Mouse (Mus musculus) hindbrain, embryonic 13.5 days (tissue): ENCODE data around the gene Kmt5c. TPM values are rescaled to one million over a fixed set of nuclear protein-coding genes. Genes with fewer than 3 reads are reported as not detected.

ENCODE experiments used
- ATAC-seq: fragments of 200-750 bp; cut with Nextera tagmentation; 2 replicates; pipeline ENCODE4 v1.8.0; 2017; ENCODE audit warnings: moderate TSS enrichment; ENCODE audit not compliant: low FRiP score
- H3K27ac ChIP-seq: fragments of 300-500 bp; sonication (generic); 2 replicates; pipeline ENCODE4 v1.5.1; 2015; ENCODE audit warnings: inconsistent platforms, mild to moderate bottlenecking, moderate library complexity
- H3K27me3 ChIP-seq: fragments of 300-500 bp; sonication (generic); 2 replicates; pipeline ENCODE4 v1.6.1; 2015; ENCODE audit warnings: mild to moderate bottlenecking, inconsistent platforms
- H3K36me3 ChIP-seq: fragments of 300-500 bp; sonication (generic); 2 replicates; pipeline ENCODE4 v1.6.1; 2015; ENCODE audit warnings: mild to moderate bottlenecking, inconsistent platforms
- H3K4me1 ChIP-seq: fragments of 300-500 bp; sonication (generic); replicated peaks from 2 replicates; pipeline ENCODE4 v1.6.1; 2015; ENCODE audit warnings: inconsistent platforms
- H3K4me2 ChIP-seq: fragments of 300-500 bp; sonication (generic); 2 replicates; pipeline ENCODE4 v1.6.1; 2015; ENCODE audit warnings: inconsistent platforms, mild to moderate bottlenecking, moderate library complexity
- H3K4me3 ChIP-seq: fragments of 300-500 bp; sonication (generic); 2 replicates; pipeline ENCODE4 v1.5.1; 2015; ENCODE audit warnings: mild to moderate bottlenecking, inconsistent platforms
- H3K9ac ChIP-seq: fragments of 300-500 bp; sonication (generic); 2 replicates; pipeline ENCODE4 v1.6.1; 2015; ENCODE audit warnings: mild to moderate bottlenecking, inconsistent platforms
- H3K9me3 ChIP-seq: fragments of 300-500 bp; sonication (generic); 2 replicates; pipeline ENCODE4 v1.6.1; 2016; ENCODE audit warnings: inconsistent platforms
- WGBS: fragments of 180-500 bp; shearing (Covaris S2); methylation state at CpG from one replicate; pipeline ENCODE4 v1.1.7; 2015; 5-methylcytosine and 5-hydroxymethylcytosine counted together
- polyA plus RNA-seq: library from polyadenylated mRNA; unstranded; fragments of >200 nt; fragmentation: Nextera tagmentation; extraction: Ambion mirVana; gene quantifications from 2 replicates; pipeline ENCODE4 v1.2.1, GENCODE M21; 2015

Kmt5c gene
- polyA plus RNA-seq, 1 experiment from 2014 or later = 79.4 TPM

DNA sequence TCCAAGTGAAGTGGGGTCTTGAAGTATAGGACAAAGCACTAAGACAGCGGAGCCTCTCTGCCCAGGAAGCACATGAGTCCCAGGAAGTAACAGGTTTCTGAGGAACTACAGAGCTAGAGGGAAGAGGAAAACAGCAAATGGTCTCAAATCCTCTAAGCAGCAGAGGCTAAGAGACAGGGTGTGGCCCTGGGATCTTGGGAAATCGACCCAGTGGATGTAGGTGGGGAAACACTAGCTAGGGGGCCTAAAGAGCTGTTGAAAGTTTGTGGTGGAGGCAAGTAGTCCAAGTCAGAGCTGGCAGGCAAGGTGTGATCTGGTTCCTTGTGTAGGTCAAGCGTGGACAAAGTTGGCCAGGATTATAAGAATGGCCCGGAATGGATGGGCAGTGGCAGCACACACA is 8.4 kb downstream of the Kmt5c start:
- no peak overlapping the region for H3K4me3 ChIP-seq
- H3K27ac ChIP-seq = no peak overlapping the region
- ATAC-seq = no peak
- H3K36me3 ChIP-seq = peaks cover 43% of the 10 kb centered on the region
- no peak overlapping the region for H3K9ac ChIP-seq
- 82% methylated on average over 4 of the region's 4 CpGs for WGBS
- peaks cover 45% of the 10 kb centered on the region for H3K4me1 ChIP-seq
- 0 out of 2 replicates have a peak, but pooled peaks cover 12% of the 10 kb centered on the region for H3K27me3 ChIP-seq
- no peak overlapping the region for H3K4me2 ChIP-seq
- H3K9me3 ChIP-seq = no peaks in the 10 kb centered on the region

GRCm38 (mm10) chr7:4749169-4749568 is 9.3 kb downstream of the Kmt5c start:
- 91% methylated on average over 2 of the region's 2 CpGs for WGBS
- no peak for ATAC-seq
- no peak overlapping the region for H3K27ac ChIP-seq
- no peak overlapping the region for H3K9ac ChIP-seq
- H3K4me3 ChIP-seq = no peak overlapping the region
- H3K36me3 ChIP-seq = peaks cover 36% of the 10 kb centered on the region
- H3K9me3 ChIP-seq = no peaks in the 10 kb centered on the region
- peaks cover 41% of the 10 kb centered on the region for H3K4me1 ChIP-seq
- 0 out of 2 replicates have a peak, but pooled peaks cover 17% of the 10 kb centered on the region for H3K27me3 ChIP-seq
- H3K4me2 ChIP-seq = no peak overlapping the region

DNA sequence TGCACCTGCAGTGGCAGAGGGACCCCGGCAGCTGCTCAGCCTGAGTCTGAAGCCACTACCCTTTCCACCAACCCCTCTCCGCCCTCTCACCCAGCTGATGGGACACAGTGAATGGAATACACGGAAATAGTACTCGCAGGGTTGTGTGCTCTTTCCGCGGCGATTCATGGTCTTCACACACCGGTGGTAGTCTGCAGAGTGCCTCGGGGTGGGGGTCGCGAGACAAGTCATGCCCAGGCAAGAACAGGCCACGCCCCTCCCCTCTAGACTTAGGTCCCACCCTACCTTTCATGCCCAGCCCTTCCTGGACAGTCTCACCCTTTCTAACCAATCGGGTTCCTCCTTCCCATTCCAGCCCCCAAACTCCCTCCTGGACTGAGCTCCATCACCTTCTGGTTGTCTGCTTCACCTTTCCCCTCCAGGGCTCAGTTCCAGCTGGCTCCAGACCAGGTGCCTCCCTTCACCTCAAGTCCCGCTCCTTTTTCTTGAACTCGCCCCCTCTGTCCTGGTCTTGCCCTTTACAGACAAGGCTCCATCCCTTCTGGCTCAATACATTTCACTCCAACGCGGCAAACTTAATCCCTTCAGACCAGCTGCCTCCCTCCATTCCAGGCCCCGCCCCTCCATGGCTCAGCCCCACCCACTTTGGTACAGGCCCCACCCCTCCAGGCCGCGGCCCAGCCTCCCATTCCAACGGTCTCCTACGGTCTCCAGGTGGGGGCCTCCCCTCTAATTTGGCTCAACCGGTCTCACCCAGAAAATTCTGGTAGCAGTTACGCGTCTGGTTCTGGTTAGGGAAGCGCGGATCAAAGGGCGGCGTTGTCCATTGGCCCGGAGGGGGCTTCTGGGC is 12.3 kb downstream of the Kmt5c start:
- no peak overlapping the region for H3K27ac ChIP-seq
- peak overlapping the region; percentile 51 for H3K4me2 ChIP-seq
- peak; percentile 78 for ATAC-seq
- H3K9me3 ChIP-seq = no peaks in the 10 kb centered on the region
- H3K9ac ChIP-seq = peak overlapping the region; percentile 43; the same call in 1 of the 2 replicates
- 3% methylated on average over 30 of the region's 30 CpGs for WGBS
- H3K27me3 ChIP-seq = 0 out of 2 replicates have a peak, but pooled peaks cover 17% of the 10 kb centered on the region
- peak overlapping the region; percentile 33 for H3K4me3 ChIP-seq
- H3K4me1 ChIP-seq = peaks cover 22% of the 10 kb centered on the region
- peaks cover 8% of the 10 kb centered on the region for H3K36me3 ChIP-seq

DNA sequence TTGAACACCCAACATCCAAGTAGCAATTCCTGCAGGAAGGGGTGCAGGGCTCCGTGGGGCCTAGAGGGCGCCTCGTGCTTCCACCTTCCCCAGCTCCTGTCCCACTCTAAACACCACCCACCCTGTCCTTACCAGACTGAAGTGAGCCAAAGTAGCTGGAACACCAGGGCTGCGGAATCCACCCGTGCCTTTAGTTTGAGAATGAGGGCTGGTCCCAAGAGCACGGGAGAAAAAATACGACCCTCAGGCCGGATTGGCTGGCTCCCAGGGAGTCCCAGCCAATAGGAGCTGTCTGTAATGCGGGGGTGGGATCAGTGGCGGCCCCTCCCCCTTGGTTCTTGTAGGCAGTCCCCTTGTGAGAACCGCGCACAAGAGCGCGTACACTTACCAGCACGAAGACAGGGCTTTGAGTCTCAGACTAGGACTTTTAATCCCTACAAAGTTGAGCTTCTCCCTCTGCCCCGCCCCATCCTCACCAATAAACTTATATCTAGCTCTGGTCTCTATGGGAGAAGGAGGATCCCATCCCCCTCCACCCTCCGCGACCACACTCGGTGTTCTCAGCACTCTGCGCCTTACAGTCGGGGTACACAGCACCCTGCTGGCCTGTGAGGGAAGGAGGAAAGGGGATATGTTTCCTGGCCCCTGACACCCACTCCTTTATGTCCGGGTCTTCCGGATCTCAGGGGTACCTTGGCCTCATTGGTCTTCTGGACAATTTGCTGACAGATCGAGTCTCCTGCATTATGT is 13.1 kb downstream of the Kmt5c start, which contains the start of gene Cox6b2:
TSS of gene Cox6b2 (minus strand) at position 274 of the 750 bp plus-strand sequence.
- peak within 1 kb of the TSS; percentile 33 for H3K4me3 ChIP-seq
- peak within 1 kb of the TSS; percentile 51 for H3K4me2 ChIP-seq
- no peaks in the 10 kb centered on the region for H3K9me3 ChIP-seq
- peaks cover 22% of the 10 kb centered on the region for H3K4me1 ChIP-seq
- H3K36me3 ChIP-seq = 0 out of 2 replicates have a peak, but pooled peaks cover 4% of the 10 kb centered on the region
- peak; percentile 93 for ATAC-seq
- H3K9ac ChIP-seq = peak within 1 kb of the TSS; percentile 43; the same call in 1 of the 2 replicates
- WGBS = 4% methylated on average over 24 of the region's 24 CpGs
- 0 out of 2 replicates have a peak, but pooled peaks cover 17% of the 10 kb centered on the region for H3K27me3 ChIP-seq
- no peak within 1 kb of the TSS for H3K27ac ChIP-seq

- H3K27ac ChIP-seq = no peak overlapping the region
- no peak overlapping the region for H3K9ac ChIP-seq
- H3K27me3 ChIP-seq = no peaks in the 10 kb centered on the region
- no peaks in the 10 kb centered on the region for H3K9me3 ChIP-seq
- H3K36me3 ChIP-seq = no peaks in the 10 kb centered on the region
- ATAC-seq = no peak
- H3K4me2 ChIP-seq = no peak overlapping the region
- H3K4me3 ChIP-seq = no peak overlapping the region
- 50% methylated on average over 1 of the region's 1 CpGs for WGBS
- H3K4me1 ChIP-seq = no peaks in the 10 kb centered on the region
These were observed 19.8 kb downstream of the Kmt5c start for GRCm38 (mm10) chr7:4759670-4760069.

- Histone ChIP-seq H3K4me1 (peaks cover 5% of the 10 kb centered on the region), H3K27ac (no peak overlapping the region), H3K36me3 (no peaks in the 10 kb centered on the region), H3K4me2 (no peak overlapping the region), H3K27me3 (no peaks in the 10 kb centered on the region), H3K9me3 (no peaks in the 10 kb centered on the region), H3K9ac (no peak overlapping the region), H3K4me3 (no peak overlapping the region)
- WGBS = 27% methylated on average over 4 of the region's 4 CpGs
- no peak for ATAC-seq
These were observed 25.2 kb downstream of the Kmt5c start for GRCm38 (mm10) chr7:4764946-4765710.

DNA sequence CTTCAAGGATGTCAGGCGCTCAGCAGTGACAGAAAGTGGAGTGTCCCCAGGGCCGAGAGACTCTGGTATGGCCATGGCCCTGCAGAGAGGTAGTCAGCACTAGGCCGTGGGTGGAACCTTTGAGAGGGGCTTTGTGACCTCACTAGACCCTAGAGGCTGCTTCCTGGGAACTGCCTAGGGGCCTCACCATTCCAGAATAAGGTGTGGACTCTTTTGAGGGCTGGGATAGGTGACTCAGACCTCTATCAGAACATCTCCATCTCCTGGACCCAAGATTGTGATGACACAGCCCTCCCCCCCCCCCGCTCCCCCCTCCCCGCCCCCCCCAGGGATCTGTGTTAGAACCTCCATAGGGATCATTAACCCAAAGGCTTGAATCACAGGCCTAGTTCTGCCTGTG is 31.3 kb downstream of the Kmt5c start, which contains the start of gene Fam71e2:
TSS of gene Fam71e2 (minus strand) at position 101 of the 400 bp plus-strand sequence.
- ATAC-seq = no peak
- WGBS = 88% methylated on average over 3 of the region's 5 CpGs
- H3K4me1 ChIP-seq = no peaks in the 10 kb centered on the region
- no peaks in the 10 kb centered on the region for H3K36me3 ChIP-seq
- H3K27me3 ChIP-seq = peaks cover 26% of the 10 kb centered on the region
- H3K4me2 ChIP-seq = no peak within 1 kb of the TSS
- no peak within 1 kb of the TSS for H3K4me3 ChIP-seq
- no peak within 1 kb of the TSS for H3K27ac ChIP-seq
- H3K9me3 ChIP-seq = no peaks in the 10 kb centered on the region
- H3K9ac ChIP-seq = no peak within 1 kb of the TSS

- H3K4me3 ChIP-seq = no peak overlapping the region
- no peak overlapping the region for H3K4me2 ChIP-seq
- no peak overlapping the region for H3K27ac ChIP-seq
- peaks cover 12% of the 10 kb centered on the region for H3K4me1 ChIP-seq
- H3K27me3 ChIP-seq = peaks cover 75% of the 10 kb centered on the region
- no peaks in the 10 kb centered on the region for H3K36me3 ChIP-seq
- 55% methylated on average over 10 of the region's 10 CpGs for WGBS
- no peaks in the 10 kb centered on the region for H3K9me3 ChIP-seq
- H3K9ac ChIP-seq = no peak overlapping the region
- ATAC-seq = no peak
These were observed 36.2 kb downstream of the Kmt5c start for GRCm38 (mm10) chr7:4776131-4776530.

- peak overlapping the region; percentile 52 for H3K4me2 ChIP-seq
- no peak overlapping the region for H3K27ac ChIP-seq
- H3K36me3 ChIP-seq = no peaks in the 10 kb centered on the region
- WGBS = under 1% methylated on average over 31 of the region's 56 CpGs
- ATAC-seq = peak; percentile 75
- H3K9ac ChIP-seq = peak overlapping the region; percentile 65
- peak overlapping the region; percentile 37 for H3K4me3 ChIP-seq
- peaks cover 85% of the 10 kb centered on the region for H3K27me3 ChIP-seq
- H3K9me3 ChIP-seq = no peaks in the 10 kb centered on the region
- H3K4me1 ChIP-seq = peaks cover 12% of the 10 kb centered on the region
These were observed 37.2 kb downstream of the Kmt5c start for GRCm38 (mm10) chr7:4776861-4777830.

DNA sequence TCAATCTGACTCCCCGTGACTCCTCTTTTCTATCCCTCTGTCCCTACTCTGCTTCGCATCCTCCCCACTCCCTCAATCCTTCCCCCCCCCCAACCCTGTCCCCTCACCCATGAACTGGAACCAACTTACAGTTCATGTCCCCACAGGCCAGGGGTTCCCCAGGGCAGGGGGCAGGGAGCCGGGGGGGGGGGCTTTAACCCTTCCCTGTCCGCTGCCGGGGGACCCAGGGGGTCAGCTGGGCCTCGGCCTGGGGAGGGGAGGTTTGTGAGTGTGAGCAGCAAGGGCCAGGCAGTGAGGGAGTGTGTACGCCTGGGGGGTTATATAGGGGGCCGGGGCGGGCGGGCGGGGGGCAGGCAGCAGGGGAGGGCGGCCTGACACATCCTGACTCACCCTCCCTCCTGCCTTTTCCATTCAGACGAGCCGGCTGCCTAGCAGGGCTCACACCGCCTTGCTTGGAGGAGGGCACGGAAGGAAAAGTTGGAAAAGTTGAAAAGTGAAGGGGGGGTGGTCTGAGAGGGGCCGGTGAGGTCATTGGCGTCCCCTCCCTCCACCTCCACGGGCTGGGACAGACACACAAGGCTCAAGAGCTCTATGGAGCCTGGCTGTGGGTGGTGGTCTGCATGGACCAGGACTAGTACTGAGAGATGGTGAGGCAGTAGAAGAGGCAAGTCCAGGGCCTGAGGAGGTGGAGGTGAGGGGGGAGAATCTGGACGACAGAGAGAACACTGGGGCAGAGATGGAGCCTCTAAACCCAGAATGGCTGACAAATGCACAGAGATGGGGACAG is 38.1 kb downstream of the Kmt5c start:
- H3K4me2 ChIP-seq = peak overlapping the region; percentile 52; the same call in 1 of the 2 replicates
- peak overlapping the region; percentile 65; the same call in 1 of the 2 replicates for H3K9ac ChIP-seq
- ATAC-seq = no peak
- H3K4me3 ChIP-seq = no peak overlapping the region
- no peaks in the 10 kb centered on the region for H3K9me3 ChIP-seq
- peaks cover 91% of the 10 kb centered on the region for H3K27me3 ChIP-seq
- 4% methylated on average over 11 of the region's 20 CpGs for WGBS
- H3K4me1 ChIP-seq = peaks cover 12% of the 10 kb centered on the region
- no peaks in the 10 kb centered on the region for H3K36me3 ChIP-seq
- no peak overlapping the region for H3K27ac ChIP-seq
